Mouse (Mus musculus) right cerebral cortex, postnatal 14 days (tissue): ENCODE measurements around the gene Pde12.

Experiments used
- DNase-seq: peaks from one replicate; pipeline ENCODE4 v3.0.0; 2022

The Pde12 gene

DNA sequence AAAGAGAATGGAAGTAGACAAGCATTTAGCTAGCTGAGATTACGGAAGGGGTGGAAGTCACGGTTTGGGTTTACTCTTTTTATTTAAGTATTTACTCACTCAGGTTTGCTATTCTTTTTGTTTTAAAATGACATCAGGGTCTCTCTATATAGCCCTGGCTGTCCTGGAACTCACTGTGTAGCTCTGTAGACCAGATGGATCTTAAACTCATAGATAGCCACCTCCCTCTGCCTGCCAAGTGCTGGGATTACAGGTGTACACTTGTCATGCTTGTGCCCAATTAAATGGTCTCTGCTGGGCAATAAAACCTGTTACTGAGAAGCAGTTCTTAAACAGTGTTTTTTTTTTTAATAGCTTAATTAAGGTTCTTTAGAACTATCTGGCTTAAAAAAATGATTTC is 29.7 kb downstream of the Pde12 start:
- DNase-seq = no peak

GRCm38 (mm10) chr14:26639251-26639650 is 30.4 kb downstream of the Pde12 start:
- DNase-seq = no peak

DNA sequence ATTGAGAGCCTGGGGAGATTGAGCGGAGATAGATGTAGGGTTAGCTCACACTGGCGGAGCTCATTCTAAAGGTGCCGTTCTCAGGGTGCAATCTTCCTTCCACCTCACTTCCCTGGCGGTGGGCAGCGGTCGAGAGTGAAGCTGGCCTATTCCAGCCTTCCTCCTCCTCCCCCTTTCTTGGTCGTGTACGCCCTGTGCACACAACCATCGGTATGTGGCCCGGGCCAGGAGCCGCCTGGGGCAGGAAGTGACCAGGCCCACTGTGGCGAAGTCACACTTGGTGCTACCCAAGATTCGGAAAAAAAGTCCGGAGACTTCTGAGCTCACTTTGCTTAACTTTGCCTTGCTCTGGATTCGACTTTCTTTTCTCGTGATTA is 31.0 kb downstream of the Pde12 start:
- DNase-seq = peak; percentile 34

- DNase-seq = peak; percentile 97
Observed at GRCm38 (mm10) chr14:26637851-26638707, 31.6 kb downstream of the Pde12 start, which contains the start of gene Arf4. TSS of gene Arf4 (plus strand) at chr14:26638074.

GRCm38 (mm10) chr14:26637025-26637850 is 32.4 kb downstream of the Pde12 start:
- no peak for DNase-seq

DNA sequence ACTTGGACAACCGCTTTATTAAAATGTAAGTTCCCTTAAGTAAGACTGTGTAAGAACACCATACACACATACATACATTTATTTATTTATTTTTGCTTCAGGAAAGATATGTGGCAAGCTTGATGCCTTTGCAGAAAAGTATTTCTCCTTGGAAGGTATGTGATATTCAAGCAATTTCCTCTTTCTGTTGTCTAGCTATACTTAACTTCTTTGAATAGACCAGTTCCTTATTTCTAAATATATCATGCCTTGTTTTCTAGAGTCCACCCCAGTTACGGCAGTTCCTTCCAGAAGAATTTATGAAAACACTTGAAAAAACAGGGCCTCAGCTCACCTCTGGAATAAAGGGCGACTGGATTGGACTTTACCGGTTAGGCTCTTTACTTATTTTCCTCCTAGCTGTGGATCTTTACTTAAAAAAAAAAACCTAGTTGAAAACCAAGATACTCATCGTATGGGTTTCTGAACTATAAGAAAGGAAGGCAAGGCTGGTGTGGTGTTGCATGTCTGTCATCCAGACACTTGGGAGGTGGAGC is 43.0 kb downstream of the Pde12 start:
- DNase-seq = no peak

DNA sequence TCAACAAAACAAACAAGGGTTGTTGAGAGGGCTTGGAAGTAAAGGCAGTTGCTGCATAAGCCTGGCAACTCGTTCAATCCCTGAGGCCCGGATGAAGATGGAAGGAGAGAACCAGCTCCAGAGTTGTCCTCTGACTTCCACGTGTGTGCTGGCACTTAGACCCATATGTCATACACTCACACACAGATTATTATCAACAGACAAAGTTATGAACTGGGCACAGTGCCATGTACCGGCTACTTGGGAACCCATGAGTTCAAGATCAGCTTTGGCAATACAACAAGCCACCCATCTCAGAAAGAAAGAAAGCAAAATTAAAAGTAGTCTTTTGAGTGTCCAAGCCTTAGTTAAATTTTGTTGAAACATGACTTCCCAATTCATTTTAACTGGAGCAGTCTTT is 44.4 kb downstream of the Pde12 start:
- no peak for DNase-seq

DNA sequence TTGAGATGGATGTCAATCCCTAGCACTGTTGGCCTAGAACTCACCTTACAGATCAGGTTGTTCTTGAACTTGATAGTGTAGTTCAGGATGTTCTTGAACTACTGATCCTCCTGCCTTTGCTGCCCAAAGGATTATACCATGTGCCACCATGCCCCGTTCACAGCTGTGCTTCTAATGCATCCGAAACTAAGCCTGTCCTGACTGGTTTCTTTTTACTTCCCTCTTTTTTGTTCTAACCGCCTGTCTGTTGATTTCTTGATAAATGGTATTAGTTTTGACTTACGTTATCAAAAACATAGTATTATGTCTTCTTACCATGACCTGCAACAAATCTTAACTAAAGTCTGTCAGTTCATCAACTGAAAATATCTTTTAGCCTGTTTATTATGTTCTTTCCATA is 59.0 kb downstream of the Pde12 start:
- no peak for DNase-seq
